Mouse (Mus musculus): ENCODE data around the gene Caprin2.

- TF ChIP-seq CTCF (conservative IDR thresholded peaks at IDR 0.05; ENCODE audit: insufficient read depth, insufficient read length, low read depth, low read length), result no peak
- TF ChIP-seq POLR2A (IDR thresholded peaks at IDR 0.05; ENCODE audit: low read depth, low read length), result no peak
Observed at GRCm38 (mm10) chr6:148906958-148907357, 10.9 kb upstream of the Caprin2 start.
